Mouse (Mus musculus): Measurements from ENCODE around the gene Thsd4.

Gene Thsd4

DNA sequence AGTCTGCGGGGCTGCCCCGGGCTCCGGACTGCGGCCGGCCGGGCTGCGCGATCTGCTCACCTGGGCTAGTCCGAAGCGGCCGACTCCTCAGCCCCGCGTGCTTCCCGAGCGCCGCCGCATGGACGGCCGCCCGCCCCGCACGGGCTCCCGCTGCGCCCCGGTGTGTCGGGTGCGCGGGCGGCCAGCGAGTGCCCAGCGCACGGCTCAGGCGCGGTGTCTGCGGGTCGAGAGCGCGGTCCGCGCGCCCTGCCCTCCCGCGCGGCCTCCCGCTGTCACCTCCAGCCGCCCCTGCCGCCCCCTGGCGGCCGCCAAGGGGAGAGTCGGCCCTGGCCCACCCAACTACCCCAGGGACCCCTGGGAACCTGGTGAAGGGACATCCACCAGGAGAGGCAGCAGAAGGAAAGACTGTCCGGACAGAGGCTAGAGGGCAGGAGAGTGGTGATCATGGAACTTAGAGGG lies at the start of gene Thsd4:
Gene Thsd4, minus strand, starts transcription at position 241 of the 459 bp plus-strand sequence.
- peak in 1 of 2 experiments; percentile 22 for DNase-seq (ENCODE audit: low spot score in 2 of 2)

DNA sequence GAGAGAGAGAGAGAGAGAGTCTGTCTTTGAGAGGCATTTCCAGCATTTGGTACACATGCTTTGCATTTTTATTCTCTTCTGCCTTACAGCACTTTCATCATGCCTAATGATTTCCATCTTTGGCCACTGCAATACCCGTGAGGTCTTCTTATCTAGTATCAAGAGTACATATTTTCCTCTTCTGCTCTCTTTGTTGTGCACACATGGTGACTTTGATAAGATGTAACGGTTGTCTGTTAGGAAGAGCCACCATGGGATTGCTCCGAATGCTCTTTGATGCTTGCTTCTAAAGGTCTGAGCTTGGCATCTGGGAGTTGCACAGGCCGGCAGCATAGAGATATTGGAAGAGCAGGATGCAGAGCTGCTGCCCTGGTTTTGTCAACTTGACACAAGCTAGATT lies 49.2 kb upstream of the Thsd4 start:
- DNase-seq (ENCODE audit: low spot score in 2 of 2) = no peak

DNA sequence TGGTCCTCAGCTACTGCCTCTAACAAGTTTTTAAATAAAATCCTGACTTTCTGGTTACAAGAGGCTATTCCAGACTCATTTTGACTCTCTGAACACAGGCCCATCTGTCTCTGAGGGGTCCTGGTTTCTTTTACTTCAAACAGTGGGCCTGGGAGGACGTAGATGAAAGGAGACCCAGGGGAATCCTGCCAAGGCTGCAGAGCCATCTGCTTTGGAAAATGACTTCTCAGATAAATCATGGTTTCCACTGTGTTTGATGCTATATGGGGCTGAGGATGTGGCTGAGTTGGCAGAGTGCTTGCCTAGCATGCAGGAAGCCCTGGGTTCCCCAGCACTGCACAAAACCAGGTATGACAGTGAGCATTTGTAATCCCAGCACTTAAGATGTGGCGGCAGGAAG lies 47.5 kb upstream of the Thsd4 start:
- no peak for DNase-seq (ENCODE audit: low spot score in 2 of 2)

DNA sequence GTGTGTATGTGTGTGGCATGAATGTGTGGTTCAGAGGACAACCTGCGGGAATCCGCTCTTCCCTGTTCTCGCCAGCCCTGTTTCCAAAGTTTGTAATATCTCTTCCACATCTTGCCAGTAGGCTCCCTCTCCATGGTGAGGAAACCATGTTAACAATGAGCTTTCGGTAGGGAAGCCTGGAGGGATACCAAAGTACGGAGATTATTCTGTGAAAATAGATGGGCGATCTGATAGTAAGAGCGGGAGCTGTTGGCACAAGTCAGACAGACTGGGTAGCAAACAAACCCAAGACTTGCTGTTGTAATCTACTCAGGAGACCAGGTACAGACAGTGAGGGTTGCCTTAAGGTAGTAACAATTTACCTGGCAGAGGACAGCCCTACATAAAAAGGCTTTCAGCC lies 42.0 kb upstream of the Thsd4 start:
- no peak for DNase-seq (ENCODE audit: low spot score in 2 of 2)

DNA sequence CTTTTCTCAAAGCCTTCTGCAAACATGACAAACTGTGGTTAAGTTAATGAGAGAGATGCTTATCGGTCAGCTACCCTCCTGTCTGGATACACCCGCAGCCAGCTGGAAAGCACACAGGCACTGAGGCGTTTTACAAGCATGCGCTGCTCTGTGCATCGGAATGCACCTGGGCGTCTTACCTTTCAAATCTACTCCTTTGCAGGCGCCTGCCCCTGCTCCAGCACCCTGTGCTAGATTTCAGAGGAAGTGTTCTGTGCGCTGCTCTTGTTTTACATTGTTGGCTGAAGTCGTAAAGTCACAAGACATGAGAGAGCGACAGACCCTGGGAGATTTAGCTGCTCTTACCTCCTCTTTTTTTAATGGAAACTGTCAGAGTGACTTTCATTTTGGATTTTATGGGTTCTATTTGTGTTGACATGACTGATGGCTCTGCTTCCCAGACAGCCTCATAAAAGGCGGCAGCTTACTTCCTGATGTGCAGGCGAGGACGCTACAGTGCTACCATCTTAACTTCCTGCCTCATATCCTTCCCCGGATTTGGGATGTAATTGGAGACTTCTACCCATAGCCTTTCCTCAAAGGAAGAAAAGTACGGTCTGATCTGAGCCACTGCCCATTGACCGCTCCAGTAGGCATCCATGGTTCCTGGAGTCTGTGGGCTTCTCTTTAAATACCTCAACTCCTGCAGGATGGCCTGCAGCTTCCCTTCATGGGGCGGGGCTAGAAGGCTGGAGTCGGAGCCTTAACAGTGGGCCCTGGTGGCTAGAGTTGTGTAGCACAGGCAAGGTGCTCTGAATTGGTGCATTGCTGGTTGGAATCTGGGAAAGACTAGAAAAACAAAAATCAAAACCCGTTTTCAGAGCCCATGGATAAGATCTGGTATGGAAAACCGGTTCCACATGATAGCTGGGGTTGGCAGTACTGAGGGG lies 40.9 kb upstream of the Thsd4 start:
- DNase-seq (ENCODE audit: low spot score in 2 of 2) = no peak

DNA sequence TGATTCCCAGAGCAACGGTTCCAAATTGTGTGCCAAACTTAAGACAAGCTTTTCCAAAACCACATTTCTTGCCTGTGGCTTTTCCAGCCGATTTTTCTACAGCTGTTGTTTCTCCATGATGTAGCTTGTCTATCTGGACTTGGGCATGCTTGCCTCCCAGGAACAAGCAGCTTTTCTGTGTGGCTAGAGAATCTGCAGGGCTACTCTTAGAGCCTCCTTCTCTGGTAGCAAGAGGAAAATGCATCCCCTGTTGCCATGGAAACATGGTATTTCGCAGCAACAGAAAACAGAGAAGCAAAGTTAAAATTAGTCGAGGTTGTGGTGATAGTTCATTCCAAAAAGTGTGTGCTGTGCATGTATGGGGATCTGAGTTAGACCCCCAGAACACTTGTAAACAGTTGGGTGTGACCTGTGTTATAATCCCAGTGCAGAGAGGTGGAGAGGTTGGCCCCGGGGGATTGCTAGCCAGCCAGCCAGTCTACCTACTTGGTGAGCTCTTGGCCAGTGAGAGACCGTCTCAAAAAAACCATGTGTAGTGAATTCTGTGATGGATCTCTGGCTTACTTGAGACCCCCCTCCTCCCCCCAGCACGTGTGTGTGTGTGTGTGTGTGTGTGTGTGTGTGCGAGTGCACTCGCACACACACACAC lies 39.9 kb upstream of the Thsd4 start:
- DNase-seq (ENCODE audit: low spot score in 2 of 2) = peak in 1 of 2 experiments; percentile 20

DNA sequence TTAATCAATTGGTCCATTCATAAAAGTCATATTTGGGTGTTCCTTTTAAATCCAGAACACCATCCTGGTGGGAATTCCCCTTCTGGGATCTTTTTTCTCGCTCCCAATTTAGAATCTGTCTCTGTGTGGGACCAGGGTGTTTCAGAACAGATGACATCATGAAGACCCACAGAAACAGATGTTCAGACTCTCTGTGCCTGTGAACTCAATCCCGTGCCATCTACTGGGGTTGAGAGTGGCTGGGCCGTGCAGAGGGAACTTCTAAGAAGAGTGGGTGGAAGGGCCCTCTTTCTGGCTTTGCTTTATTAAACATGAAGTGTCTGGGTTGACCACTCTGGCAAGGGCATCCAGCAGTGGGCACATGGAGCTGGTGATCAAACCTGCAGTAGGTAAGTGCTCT lies 36.7 kb upstream of the Thsd4 start:
- no peak for DNase-seq (ENCODE audit: low spot score in 2 of 2)

DNA sequence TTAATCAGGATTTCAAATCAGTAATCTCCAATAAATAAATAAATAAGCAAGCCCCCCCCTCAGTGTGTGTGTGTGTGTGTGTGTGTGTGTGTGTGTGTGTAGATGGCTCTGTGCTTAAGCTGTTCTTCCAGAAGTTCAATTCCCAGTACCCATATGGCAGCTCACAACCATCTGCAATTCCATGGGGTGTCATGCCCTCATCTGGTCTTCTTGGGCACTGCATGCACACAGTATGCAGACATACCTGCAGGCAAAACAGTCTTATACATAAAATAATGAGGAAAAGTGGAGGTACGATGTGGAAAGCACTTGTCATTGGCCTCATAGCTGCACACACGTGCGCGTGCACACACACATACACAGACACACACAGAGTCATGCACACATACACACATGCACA lies 29.4 kb upstream of the Thsd4 start:
- DNase-seq (ENCODE audit: low spot score in 2 of 2) = no peak

DNA sequence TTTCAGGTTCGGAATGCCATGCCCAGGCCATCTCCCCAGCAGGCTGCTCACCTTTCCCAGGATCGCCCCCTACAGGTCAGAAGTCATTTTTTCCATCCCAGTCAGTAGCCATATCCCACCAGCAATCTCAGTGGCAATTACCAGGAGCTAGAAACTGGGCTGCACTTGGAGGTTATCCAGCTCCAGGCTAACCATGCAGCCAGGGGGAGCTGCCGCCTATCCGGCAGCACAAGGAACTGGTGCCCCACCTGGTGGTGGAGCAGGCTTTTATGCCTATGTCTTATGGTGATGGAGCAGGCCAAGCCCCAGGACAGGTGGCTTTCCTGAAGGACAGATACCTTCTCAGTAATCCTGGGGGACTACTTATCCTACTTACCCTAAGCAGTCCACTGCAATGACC lies 26.3 kb upstream of the Thsd4 start:
- peak in 1 of 2 experiments; percentile 32 for DNase-seq (ENCODE audit: low spot score in 2 of 2)

DNA sequence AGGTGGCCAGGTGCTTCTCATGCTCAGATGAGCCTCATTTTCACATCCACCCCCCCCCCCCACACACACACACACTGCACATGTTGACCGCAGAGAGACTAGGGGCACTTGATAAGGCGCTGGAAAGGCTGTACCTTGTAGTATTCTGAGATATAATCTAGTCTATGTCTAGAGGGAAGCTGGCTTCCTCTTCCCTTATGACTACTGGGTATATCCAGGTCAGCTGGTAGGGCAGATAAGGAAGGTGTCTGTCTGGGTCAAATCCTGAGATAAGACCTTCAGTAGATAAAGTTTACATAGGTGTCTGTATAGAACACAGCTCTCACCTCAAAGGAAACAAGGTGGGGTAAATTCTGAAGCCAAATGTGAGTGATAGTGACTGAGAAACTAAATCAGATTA lies 24.3 kb upstream of the Thsd4 start:
- no peak for DNase-seq (ENCODE audit: low spot score in 2 of 2)

DNA sequence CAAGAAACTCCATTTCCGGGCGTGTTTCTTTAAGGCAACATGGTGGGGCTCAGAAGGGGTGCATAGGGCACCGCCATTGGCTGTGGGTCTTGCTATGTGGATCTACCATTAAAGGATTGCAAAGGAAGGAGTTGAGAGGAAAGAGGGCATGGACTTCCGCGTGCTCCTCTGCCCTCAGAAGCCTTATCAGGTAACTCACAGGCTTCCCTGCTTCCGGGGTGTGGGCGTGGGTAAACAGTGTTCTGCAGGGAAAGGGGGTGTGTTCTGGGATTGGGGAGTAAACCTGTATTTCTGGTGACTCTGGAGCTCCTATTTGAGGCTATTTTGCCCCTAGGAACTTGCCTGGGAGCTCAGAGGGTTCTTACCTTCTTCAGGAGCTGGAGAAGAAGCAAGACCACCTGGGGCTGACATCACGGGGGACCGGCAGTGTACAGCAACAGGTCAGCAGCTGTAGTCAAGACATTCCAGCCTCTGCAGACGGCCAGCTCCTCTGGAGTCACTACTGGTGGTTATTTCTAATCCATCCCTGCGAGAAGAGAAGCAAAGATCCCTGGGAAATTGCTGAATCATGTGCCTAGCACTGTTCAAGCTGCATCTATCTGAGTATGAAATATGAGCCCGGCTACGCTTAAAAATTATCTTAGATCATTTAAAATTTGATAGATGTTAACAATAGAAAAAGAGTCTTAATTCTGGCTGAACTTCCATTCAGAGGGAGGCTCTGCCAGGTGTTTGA lies 23.7 kb upstream of the Thsd4 start:
- no peak for DNase-seq (ENCODE audit: low spot score in 2 of 2)

DNA sequence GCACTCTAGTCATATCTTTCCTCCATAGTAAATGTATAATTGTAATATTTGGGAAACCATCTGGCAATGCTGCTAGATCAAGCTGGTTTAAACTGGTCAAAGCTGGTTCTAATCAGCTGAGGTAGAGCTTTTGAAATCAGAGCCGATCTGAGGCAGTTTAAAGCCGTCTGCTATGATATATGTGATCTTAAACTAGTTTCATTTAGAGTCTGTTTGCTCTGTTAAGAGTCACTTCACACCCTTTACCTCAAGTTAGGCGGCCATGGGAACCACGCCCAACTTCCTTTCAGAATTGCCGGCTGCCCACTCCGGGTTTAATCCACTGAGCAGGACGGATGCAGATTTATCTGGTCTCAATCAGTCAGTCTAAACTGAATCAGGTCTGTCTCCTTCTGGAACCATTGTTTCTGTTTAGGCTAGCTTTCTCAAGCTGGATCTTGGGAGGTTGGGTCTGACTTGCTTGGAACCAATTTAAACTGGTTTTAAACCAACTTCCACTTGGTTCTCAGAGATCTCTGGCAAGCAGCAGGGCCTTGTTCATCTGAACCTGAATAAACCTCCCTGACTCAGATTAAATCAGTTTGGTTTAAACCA lies 21.7 kb upstream of the Thsd4 start:
- no peak for DNase-seq (ENCODE audit: low spot score in 2 of 2)

DNA sequence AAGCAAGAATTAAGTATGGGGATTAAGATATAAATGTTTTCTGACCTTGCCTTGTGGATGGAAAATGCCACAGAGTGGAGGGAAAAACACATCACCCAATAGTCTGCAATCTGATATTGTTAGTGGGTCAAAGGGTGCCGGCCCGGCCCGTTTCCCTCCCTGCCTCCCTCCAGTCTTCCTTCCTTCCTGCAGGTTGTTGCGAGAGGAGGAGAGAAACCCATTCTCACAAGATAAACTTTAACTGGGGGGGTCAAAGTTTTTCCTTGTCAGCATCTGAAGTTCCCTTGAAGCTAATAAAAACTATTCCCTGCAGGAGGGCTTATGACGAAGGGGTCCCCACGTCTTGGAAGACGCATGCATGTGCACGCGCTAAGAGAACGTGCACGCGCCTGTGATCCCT lies 8.5 kb upstream of the Thsd4 start:
- DNase-seq (ENCODE audit: low spot score in 2 of 2) = no peak

DNA sequence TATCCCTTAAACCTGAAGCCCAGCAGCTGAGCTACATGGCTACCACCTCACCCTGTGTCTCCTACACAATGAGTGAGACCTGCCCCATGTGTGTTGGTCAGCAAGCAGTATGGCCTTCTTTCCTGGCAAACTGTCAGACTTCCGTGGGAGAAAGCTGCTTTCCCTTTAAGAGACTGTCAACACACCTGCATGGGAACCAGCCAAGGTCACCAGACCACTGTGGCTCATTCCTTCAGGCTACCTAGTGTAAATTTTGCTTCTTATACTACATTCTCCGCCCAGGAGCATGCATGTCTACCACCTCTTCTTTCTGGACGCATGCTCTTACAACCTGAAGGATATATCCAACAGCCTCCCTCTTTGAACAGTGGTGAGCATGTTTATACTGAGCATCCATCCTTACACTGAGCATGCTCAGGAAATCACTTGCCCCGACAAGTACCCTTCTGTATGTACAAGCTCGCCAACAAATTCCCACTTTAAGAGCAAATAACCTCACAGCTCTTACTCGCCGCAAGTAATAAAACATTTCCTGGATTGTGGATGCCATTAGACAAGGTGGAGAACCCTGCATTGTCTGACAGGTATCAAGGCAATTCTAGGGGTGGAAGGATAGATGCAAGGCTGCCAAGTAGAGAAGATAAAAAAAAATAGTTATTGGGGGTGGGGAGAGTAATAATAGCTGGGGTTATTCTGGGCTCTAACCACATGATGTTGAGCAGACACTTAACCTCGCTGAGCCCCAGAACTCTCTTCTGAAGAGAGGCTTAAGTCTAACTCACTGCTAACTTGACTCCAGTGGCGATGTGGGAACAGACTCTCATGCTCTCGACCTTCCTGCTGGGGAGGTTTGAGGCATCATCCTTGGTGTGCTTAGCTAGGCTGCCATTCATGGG lies 7.8 kb upstream of the Thsd4 start:
- DNase-seq (ENCODE audit: low spot score in 2 of 2) = no peak

DNA sequence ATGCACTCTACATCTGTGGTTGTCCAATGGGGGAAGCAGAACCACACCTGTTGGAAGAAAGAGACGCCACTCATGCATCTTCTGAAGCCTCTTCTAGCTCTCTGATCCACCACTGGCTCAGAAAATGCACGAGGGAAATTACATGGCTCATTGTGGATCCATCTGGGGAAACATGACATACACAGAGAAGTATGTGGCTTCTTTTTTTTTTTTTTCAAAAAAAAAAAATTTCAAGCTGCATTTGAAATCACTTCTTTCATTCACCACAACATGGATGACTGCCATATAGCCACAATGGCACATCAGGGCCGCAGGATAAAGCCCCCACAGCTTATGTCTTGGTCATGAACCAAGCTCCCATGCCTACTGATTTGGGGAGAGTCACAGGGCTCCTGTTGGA lies 6.4 kb upstream of the Thsd4 start:
- no peak for DNase-seq (ENCODE audit: low spot score in 2 of 2)

DNA sequence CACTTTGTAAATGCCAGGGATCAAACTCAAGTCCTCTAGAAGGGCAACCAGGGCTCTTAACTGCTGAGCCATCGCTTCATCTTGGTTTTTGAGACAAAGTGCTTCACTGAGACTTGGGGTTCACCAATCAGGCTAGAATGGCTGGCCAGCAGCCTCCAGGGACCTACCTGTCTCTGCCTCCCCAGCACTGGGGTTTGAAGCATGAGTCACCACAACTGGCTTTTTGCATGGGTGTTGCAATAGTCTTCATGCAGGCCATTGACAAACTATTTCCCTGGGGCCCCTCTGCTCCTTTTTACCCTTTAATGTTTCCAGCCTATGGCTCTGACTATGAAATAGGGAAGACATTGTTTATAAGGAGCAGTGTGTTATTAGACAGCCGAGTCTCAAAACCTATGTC lies 6.0 kb upstream of the Thsd4 start:
- DNase-seq (ENCODE audit: low spot score in 2 of 2) = no peak

DNA sequence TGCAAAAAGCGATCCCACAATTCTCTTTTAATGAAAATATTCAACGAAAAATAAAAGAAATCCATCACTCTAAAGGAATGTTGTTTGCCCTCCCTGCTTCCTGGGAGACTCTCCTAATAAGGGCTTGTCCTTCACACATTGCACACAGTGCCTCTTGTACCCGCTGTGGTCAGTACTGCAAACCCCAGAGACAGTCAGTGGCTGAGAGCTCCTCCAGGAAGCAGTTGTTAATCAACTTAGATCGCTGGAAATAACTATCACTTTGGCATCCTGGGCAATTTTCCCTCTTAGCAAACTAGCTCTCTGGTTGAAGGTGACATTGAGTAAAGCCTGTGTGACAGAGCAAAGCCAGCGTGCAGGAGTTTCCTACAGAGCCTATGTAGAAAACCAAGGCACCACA lies 5.2 kb upstream of the Thsd4 start:
- DNase-seq (ENCODE audit: low spot score in 2 of 2) = no peak

DNA sequence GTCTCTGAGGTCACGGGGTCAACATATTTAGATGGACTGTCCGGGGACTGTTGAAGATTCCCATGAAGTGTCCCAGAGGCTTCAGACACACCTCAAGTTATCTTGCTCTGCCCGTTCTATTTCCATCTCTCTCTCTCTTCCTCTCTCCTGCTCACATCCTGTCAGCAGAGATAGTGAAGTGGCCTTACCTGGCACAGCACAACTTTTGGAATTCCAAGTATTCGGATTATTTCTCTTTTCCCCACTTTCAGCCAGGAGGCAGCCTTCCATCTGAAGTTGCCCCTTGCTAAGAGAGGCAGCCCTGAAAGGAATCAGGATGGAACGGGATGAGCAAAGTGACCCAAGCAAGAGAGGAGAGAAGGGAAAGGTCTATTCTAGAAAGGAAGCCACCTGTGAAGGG lies 4.3 kb upstream of the Thsd4 start:
- no peak for DNase-seq (ENCODE audit: low spot score in 2 of 2)

DNA sequence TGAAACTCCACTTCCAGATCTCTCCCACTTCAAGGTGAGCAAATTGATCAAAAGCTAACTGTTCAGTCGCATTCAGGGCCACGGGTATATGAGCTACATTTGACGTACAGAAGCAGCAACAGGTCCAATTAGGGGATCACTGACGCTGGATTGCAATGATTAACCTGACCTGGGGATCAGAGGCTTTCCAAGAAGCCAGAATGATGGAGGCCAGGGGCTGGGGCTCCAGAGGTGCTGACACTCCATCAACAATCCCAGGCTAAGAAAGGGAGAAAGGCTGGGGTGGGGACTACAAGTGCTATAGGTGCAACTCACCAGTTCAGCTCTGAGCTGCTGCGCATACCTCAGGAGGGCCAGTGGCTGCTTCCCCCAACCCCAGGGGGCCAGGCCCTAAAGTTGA lies 703 bp downstream of the Thsd4 start:
- no peak for DNase-seq (ENCODE audit: low spot score in 2 of 2)

DNA sequence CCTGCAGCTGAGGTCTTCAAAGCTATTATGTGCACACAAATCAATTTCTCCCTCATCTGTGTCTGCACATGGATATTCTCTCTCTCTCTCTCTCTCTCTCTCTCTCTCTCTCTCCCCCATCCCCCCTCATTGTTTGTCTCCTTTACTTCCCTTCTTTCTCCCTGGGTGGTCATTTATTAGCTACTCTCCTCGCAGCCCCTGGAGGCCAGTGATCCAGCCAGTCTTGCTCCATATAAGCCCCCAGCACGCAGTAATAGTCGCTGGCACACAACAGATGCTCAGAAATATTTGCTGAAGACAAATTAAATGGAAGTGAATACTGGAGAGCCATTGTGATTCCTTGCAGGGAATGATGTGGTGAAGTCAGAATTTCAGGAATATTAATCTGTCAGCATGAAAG lies 2.2 kb downstream of the Thsd4 start:
- no peak for DNase-seq (ENCODE audit: low spot score in 2 of 2)

DNA sequence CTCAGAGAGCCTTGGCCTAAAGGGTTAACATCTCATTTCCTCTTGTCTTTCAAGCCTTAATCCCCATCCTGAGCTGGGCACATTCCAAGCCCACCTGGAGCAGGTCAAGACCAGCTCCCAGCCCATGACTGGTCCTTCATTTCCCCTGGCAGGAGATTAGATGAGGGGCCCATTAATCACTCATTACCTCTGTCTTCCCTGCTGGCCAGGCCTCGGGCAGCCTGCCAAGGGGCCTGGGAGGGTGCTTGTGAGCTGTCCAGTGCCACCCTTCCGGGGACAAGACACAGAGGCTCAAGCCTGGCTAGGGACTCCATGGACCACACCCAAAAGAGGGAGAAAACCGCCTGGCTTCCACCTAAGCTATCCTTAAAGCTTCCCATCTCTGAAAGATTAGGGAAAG lies 3.6 kb downstream of the Thsd4 start:
- no peak for DNase-seq (ENCODE audit: low spot score in 2 of 2)
